Mouse (Mus musculus): ENCODE results near the gene Dclk1.

DNA sequence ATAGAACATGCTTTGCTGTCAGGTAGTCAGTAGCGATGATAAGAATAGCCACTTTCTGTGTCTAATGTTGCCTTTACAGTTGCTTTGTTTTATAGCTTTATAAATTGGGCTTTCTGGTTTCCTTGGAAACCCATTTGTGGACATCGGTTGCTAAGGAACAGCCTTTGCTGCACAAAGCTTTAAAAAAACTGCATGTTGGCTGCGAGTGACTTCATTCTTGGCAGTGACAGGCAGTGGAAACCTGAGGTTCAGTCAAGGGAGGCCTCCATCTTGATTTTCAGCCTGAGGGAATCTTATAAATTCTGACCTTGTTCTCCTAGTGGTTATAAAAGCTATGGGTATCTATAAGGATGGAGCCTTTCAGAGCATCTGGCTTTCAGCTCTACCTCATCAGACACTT lies 42.1 kb downstream of the Dclk1 start:
- TF ChIP-seq CTCF (IDR thresholded peaks at IDR 0.05; ENCODE audit: control insufficient read depth, insufficient read depth, insufficient read length) (no peak), MYOG (IDR thresholded peaks at IDR 0.05; ENCODE audit: control insufficient read depth, extremely low read depth, insufficient read length) (no peak), MYOD1 (IDR thresholded peaks at IDR 0.05; ENCODE audit: control insufficient read depth, insufficient read length, low read depth) (no peak), MAX (IDR thresholded peaks at IDR 0.05) (no peak)
